Mouse (Mus musculus) forebrain, embryonic 16.5 days (tissue): Measurements from ENCODE around the gene Grip1. TPM values are rescaled to one million over a fixed set of nuclear protein-coding genes. Genes with fewer than 3 reads are reported as not detected.

Experiments
- ATAC-seq: fragments of 200-750 bp; cut with Nextera tagmentation; 2 replicates; pipeline ENCODE4 v1.8.0; 2017; ENCODE audit warnings: mild to moderate bottlenecking, moderate library complexity
- H3K27ac ChIP-seq: fragments of 300-500 bp; sonication (generic); 2 replicates; pipeline ENCODE4 v1.5.1; 2014; ENCODE audit warnings: low read length, control low read depth
- H3K27me3 ChIP-seq: fragments of 300-500 bp; sonication (generic); replicated peaks from 2 replicates; pipeline ENCODE4 v1.6.1; 2014; ENCODE audit warnings: low read length; ENCODE audit not compliant: control insufficient read depth, insufficient read depth
- H3K36me3 ChIP-seq: fragments of 300-500 bp; sonication (generic); 2 replicates; pipeline ENCODE4 v1.6.1; 2014; ENCODE audit not compliant: control insufficient read depth, insufficient read depth
- H3K4me1 ChIP-seq: fragments of 300-500 bp; sonication (generic); replicated peaks from 2 replicates; pipeline ENCODE4 v1.6.1; 2014; ENCODE audit warnings: low read length; ENCODE audit not compliant: control insufficient read depth, insufficient read depth
- H3K4me2 ChIP-seq: fragments of 300-500 bp; sonication (generic); 2 replicates; pipeline ENCODE4 v1.6.1; 2014; ENCODE audit warnings: mild to moderate bottlenecking, low read length, control low read depth
- H3K4me3 ChIP-seq: fragments of 300-500 bp; sonication (generic); replicated peaks from 2 replicates; pipeline ENCODE4 v1.5.1; 2014; ENCODE audit warnings: mild to moderate bottlenecking, low read length, control low read depth
- H3K9ac ChIP-seq: fragments of 300-500 bp; sonication (generic); replicated peaks from 2 replicates; pipeline ENCODE4 v1.6.1; 2014; ENCODE audit warnings: low read depth, low read length, control low read depth
- H3K9me3 ChIP-seq: fragments of 300-500 bp; sonication (generic); 2 replicates; pipeline ENCODE4 v1.6.1; 2016; ENCODE audit warnings: low read length; ENCODE audit not compliant: control insufficient read depth
- WGBS: fragments of 180-500 bp; shearing (Covaris S2); extraction: QIAGEN DNeasy Blood & Tissue Kit; methylation state at CpG from one replicate; pipeline ENCODE4 v1.1.7; 2014; 5-methylcytosine and 5-hydroxymethylcytosine counted together
- polyA plus RNA-seq: library from polyadenylated mRNA; unstranded; fragments of >200 nt; fragmentation: Nextera tagmentation; extraction: Ambion mirVana; gene quantifications from 2 replicates; pipeline ENCODE4 v1.2.1, GENCODE M21; 2015

The Grip1 gene
- polyA plus RNA-seq, 1 experiment from 2014 or later: 20.1 TPM

DNA sequence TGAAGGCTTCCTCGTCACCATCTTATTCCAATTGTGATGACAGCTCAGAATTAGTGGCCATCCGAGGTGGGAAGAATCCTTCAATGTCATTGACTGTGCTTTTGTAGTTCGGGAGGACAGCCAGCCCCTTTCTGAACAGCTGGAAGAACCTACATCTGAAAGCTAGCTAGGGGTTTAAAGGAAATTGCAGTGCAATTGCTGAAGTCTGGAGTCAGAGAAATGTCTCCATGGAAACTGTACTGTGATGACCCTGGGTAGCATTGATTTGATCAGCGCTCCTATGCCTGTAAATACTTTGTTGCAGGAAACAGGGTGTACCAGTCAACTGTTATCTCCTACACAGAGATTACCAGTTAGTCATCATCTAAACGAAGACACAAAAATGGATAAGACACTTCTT, 325.2 kb downstream of the Grip1 start:
- Histone ChIP-seq H3K4me3 (no peak overlapping the region), H3K9me3 (no peaks in the 10 kb centered on the region), H3K27me3 (no peaks in the 10 kb centered on the region), H3K9ac (no peak overlapping the region), H3K4me2 (no peak overlapping the region), H3K27ac (no peak overlapping the region), H3K4me1 (peaks cover 3% of the 10 kb centered on the region), H3K36me3 (no peaks in the 10 kb centered on the region)
- whole genome bisulfite sequencing: 71% methylated on average over 5 of the region's 5 CpGs
- no peak for ATAC-seq

DNA sequence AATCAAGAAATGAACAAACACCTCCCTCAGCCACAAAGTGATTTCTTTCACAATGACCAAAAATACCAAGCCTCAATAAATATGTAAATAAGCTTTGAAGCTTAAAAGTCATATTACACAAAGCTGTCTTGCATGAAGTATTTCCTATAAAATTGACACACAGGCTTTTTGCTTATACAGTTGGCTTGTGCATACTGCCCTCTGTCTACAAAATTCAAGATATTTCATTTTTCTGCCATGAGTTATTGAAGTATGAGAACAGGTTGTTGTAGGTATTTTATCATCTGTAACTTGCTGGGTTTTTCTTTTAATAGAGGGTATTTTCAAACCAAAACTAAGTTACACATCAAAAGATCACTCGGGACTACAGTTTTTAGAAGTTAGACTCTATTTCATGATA, 326.0 kb downstream of the Grip1 start:
- Histone ChIP-seq H3K36me3 (no peaks in the 10 kb centered on the region), H3K27me3 (no peaks in the 10 kb centered on the region), H3K4me2 (no peak overlapping the region), H3K4me3 (no peak overlapping the region), H3K9ac (no peak overlapping the region), H3K27ac (no peak overlapping the region), H3K4me1 (peaks cover 3% of the 10 kb centered on the region), H3K9me3 (no peaks in the 10 kb centered on the region)
- no peak for ATAC-seq
- WGBS: 93% methylated on average over 1 of the region's 1 CpGs

DNA sequence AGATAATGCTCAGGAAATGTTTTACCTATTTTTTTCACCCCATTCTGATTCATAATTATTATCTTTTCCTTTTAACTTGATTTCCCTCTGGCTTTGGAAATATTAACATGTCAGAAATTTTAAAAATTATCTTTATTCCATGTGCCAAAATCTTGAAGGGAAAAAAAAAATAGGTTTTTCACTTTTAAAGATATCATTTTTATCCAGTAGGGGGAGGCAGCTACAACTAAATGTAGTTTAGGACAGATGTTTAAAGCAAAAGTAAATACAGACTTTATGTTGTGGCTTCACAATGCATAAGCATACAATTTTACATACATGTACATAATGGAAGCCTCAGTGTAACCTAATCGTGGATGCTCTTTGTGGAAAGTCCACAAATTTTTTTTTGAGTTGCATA, 336.9 kb downstream of the Grip1 start:
- ATAC-seq: no peak
- Histone ChIP-seq H3K9ac (no peak overlapping the region), H3K4me3 (no peak overlapping the region), H3K27me3 (no peaks in the 10 kb centered on the region), H3K4me1 (no peaks in the 10 kb centered on the region), H3K27ac (no peak overlapping the region), H3K36me3 (no peaks in the 10 kb centered on the region), H3K9me3 (no peaks in the 10 kb centered on the region), H3K4me2 (no peak overlapping the region)
- WGBS: 84% methylated on average over 1 of the region's 1 CpGs

GRCm38 (mm10) chr10:119802421-119802820, 348.8 kb downstream of the Grip1 start:
- 39% methylated on average over 6 of the region's 6 CpGs for WGBS
- Histone ChIP-seq H3K27me3 (no peaks in the 10 kb centered on the region), H3K4me1 (peaks cover 2% of the 10 kb centered on the region)

DNA sequence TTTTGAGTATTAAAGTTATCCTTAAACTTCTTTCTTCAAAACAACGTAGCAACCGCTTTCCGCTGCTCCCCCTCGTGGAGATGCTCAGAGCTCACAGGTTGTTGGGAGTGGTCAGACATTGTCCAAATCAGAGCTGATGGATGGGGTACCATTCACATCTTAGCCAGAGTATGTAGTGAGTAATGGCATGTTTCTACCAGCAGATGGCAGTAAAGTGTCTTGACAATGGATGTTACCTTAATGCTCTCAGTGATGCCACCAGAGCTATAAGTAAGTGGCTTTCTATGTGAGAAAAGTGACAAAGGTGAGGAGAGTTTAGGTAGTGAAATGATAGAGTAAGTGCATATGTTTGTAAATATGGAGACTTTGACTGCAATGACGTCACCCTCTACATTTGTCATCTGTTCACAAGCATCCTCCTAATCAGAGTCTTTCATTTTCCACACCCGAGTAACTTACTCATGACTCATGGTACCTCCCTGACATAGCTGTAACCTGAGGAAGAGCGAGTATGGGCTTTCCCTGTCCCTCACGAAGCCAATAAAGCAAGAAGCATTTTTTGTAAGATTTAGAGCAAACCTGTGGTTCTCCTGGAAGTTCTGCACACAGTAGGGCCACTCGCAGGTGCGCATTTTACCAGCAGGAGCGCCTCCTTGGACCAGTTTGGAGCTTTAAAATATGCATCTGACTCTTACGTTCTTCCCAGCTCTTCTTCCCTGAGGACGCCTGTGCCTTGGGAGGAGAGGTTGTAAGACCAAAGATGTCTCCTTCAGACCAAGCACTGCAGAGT, 350.2 kb downstream of the Grip1 start:
- H3K4me1 ChIP-seq: peaks cover 2% of the 10 kb centered on the region
- H3K4me2 ChIP-seq: no peak overlapping the region
- H3K27me3 ChIP-seq: no peaks in the 10 kb centered on the region
- peak; percentile 78 for ATAC-seq
- 60% methylated on average over 13 of the region's 13 CpGs for WGBS
- no peak overlapping the region for H3K4me3 ChIP-seq
- H3K9me3 ChIP-seq: no peaks in the 10 kb centered on the region
- H3K9ac ChIP-seq: no peak overlapping the region
- no peaks in the 10 kb centered on the region for H3K36me3 ChIP-seq
- no peak overlapping the region for H3K27ac ChIP-seq

More at GRCm38 (mm10) chr10:119802421-119802820, 348.8 kb downstream of the Grip1 start:
- no peaks in the 10 kb centered on the region for H3K9me3 ChIP-seq
- no peak for ATAC-seq
- H3K36me3 ChIP-seq: no peaks in the 10 kb centered on the region
- no peak overlapping the region for H3K4me3 ChIP-seq
- no peak overlapping the region for H3K9ac ChIP-seq
- H3K27ac ChIP-seq: no peak overlapping the region
- H3K4me2 ChIP-seq: no peak overlapping the region

- H3K9ac ChIP-seq: no peak overlapping the region
- H3K36me3 ChIP-seq: no peaks in the 10 kb centered on the region
- H3K4me2 ChIP-seq: no peak overlapping the region
- no peak overlapping the region for H3K27ac ChIP-seq
- peaks cover 2% of the 10 kb centered on the region for H3K4me1 ChIP-seq
- no peaks in the 10 kb centered on the region for H3K27me3 ChIP-seq
- no peak for ATAC-seq
- H3K9me3 ChIP-seq: no peaks in the 10 kb centered on the region
- 85% methylated on average over 9 of the region's 9 CpGs for WGBS
- H3K4me3 ChIP-seq: no peak overlapping the region
Measured at GRCm38 (mm10) chr10:119804423-119804814, 350.8 kb downstream of the Grip1 start.

GRCm38 (mm10) chr10:119805082-119805481, 351.5 kb downstream of the Grip1 start:
- Histone ChIP-seq H3K4me2 (no peak overlapping the region), H3K4me1 (peaks cover 2% of the 10 kb centered on the region), H3K4me3 (no peak overlapping the region), H3K9ac (no peak overlapping the region), H3K27me3 (no peaks in the 10 kb centered on the region), H3K36me3 (no peaks in the 10 kb centered on the region), H3K27ac (no peak overlapping the region), H3K9me3 (no peaks in the 10 kb centered on the region)
- ATAC-seq: no peak
- WGBS: 88% methylated on average over 7 of the region's 7 CpGs

GRCm38 (mm10) chr10:119806151-119806550, 352.5 kb downstream of the Grip1 start:
- no peak for ATAC-seq
- no peak overlapping the region for H3K27ac ChIP-seq
- H3K4me3 ChIP-seq: no peak overlapping the region
- no peaks in the 10 kb centered on the region for H3K9me3 ChIP-seq
- no peaks in the 10 kb centered on the region for H3K27me3 ChIP-seq
- whole genome bisulfite sequencing: 18% methylated on average over 8 of the region's 8 CpGs
- H3K4me1 ChIP-seq: peaks cover 2% of the 10 kb centered on the region
- H3K36me3 ChIP-seq: no peaks in the 10 kb centered on the region
- no peak overlapping the region for H3K9ac ChIP-seq
- no peak overlapping the region for H3K4me2 ChIP-seq

GRCm38 (mm10) chr10:119808384-119808783, 354.8 kb downstream of the Grip1 start:
- WGBS: 95% methylated on average over 5 of the region's 5 CpGs
- no peaks in the 10 kb centered on the region for H3K9me3 ChIP-seq
- H3K4me2 ChIP-seq: no peak overlapping the region
- no peaks in the 10 kb centered on the region for H3K36me3 ChIP-seq
- H3K4me1 ChIP-seq: peaks cover 2% of the 10 kb centered on the region
- ATAC-seq: no peak
- H3K9ac ChIP-seq: no peak overlapping the region
- H3K27ac ChIP-seq: no peak overlapping the region
- H3K4me3 ChIP-seq: no peak overlapping the region
- no peaks in the 10 kb centered on the region for H3K27me3 ChIP-seq

GRCm38 (mm10) chr10:119814087-119814486, 360.5 kb downstream of the Grip1 start:
- no peak overlapping the region for H3K4me3 ChIP-seq
- H3K27me3 ChIP-seq: no peaks in the 10 kb centered on the region
- WGBS: 67% methylated on average over 4 of the region's 4 CpGs
- H3K9ac ChIP-seq: no peak overlapping the region
- no peaks in the 10 kb centered on the region for H3K9me3 ChIP-seq
- ATAC-seq: no peak
- H3K4me1 ChIP-seq: peaks cover 11% of the 10 kb centered on the region
- H3K27ac ChIP-seq: no peak overlapping the region
- no peak overlapping the region for H3K4me2 ChIP-seq
- H3K36me3 ChIP-seq: no peaks in the 10 kb centered on the region
